Mouse (Mus musculus) frontal cortex, postnatal 25 days (tissue): ENCODE data around the gene Gm45837.

Source experiments
- DNase-seq, 2 experiments: peaks; one replicate each; pipeline ENCODE4 v3.0.0; 2022; ENCODE audit warnings: low spot score in 2 of 2

Gene Gm45837

DNA sequence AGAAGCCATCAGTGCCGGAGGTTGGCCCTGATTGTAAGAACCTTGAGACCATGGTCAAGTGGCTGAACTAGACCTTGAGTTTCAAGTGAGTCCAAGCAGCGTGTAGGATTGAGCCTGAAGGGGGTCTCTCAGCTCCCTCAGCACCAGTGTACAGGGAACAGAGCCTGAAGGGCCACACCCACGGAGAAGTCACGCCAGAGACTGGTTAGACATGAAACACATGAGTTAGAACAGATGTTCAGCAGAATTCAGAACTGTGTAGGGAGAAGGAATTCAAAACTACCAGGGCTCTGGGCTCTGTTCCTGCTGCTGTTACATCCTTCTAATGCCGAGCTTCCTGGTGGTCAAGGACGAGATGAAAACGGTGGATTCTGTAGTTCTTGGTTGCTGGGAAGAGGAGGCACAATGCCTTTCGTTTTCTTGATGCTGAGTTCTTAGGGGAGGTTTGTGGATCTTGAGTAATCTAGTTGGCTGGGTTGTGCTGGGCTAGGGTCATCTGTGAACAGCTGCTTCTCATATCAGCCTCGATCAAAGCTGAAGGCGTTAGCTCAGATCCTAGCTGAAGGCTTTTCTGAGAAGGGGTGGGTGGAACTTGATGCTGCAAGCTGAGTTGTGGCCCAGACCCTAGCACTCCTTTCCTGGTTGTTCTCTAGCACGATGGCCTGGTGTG lies at the start of gene Gm45837:
Gene Gm45837, plus strand, starts transcription at position 620 of the 670 bp plus-strand sequence.
- no peak for DNase-seq

DNA sequence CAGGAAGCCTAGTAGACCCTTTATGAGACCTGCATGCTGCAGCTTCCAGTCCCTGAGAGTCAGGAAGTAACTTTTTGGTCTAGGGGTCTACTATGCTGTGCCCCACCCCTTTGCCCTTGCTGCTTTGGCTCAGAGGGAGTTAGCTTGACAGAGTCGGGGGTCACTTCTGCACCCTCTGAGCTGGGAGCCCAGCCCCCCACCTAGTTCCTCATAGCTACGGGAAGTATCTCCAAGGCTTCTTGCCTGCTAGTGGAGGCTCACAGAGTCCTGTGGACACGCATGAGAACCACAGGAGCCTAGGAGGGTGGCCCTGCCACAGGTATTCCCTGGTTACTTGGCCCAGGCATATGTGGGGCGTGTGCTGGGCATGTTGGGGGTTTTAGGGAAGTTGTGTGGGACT lies 49.7 kb upstream of the Gm45837 start:
- no peak for DNase-seq

DNA sequence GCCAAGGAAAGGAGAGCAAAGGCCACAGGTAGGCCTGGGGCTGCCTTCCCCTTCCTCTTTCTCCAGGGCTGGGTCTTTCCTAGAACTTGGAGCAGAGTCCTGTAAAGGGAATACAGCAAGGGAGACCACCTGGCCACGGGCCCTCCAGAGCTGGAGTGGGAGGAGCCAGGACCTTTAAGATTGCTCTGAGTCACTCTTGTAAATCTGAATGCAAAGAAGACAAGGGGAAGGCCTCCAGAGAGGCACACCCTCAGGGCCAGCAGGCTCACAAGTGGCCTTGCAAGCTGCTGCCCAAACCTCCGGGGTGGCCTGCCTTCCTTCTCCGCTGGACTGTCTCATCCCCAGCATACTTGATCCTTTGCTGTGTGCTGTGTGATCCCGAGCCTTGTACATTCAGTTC lies 48.9 kb upstream of the Gm45837 start:
- no peak for DNase-seq

DNA sequence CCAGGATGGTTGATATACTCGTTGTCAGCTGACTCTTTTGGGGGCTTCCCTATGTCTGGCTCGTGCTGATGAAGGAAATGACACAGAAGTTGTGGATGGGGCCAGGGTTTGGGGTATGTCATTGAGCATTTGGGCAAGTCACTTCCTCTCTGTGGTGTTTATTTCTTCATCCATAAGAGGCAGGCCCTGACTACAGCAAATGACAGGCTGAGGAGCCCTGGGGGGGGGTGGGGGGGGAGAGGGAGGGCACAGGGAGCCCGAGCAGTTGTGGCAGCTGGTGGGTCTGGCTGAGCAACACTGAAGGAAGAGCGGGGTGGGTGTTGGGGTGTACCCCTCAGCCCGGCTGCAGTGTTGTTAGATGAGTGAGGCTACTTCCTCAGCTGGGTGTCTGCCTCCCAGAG lies 47.9 kb upstream of the Gm45837 start:
- no peak for DNase-seq

DNA sequence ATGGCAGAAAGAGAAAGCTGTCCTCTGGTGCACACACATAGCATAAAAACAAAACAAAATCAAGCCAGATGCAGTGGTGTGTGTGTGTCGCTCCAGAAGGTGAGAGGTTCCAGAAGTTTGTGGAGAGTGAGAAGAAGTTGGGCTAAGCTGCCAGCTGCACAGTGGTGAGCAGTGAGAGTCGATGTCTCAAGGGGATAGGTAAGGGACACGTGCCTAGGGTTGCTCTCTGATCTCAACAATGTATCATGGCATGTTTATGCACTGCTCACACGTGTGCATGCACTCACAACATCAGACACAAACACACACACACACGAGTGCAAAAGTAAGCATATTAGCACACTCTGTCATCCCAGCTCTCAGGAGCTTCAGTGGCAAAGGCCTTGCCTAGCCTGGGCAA lies 46.8 kb upstream of the Gm45837 start:
- DNase-seq, result no peak

DNA sequence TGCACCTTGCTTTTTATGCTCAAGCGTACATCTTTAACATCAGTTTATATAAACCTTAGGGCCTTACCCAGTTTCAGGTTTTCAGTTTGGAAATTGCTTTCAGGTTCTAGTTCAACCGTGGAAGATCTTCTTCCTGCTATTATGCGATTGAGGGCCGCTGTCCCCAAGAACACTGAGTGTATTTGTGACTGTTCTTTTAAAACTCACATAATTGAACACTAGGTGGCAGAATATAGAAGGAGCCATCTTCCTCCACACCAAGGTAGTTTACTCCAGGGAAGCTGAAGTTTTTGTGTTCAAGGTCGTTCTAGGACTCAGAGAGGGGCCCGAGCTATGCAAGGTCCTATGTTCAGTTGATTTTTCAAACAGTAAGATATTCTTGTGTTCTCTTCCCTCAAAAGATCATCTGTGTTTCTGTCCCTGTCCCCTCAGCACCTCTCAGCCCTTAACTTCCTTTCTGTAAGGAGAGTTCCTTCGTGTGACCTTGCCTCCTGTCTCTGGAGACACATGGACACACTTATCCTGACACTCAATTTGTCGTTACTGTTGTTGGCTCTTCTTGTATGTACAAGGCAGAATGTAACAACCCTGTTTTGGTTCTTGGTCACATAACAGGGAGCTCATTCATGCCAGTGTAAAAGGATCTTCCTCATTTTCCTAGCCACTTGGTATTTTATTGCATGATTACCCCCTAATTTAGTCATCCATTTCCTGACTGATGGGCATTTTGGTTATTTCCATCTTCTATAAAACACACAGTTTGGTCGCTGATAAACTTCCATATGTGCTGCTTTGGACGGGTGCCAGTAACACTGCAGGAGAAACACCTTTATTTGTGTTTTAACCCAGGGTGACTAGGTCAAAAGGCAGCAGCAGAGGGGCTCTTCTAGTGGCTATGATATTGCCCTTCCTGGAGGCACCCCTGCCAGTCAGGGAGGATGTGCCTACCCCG lies 42.5 kb upstream of the Gm45837 start:
- DNase-seq, result no peak

DNA sequence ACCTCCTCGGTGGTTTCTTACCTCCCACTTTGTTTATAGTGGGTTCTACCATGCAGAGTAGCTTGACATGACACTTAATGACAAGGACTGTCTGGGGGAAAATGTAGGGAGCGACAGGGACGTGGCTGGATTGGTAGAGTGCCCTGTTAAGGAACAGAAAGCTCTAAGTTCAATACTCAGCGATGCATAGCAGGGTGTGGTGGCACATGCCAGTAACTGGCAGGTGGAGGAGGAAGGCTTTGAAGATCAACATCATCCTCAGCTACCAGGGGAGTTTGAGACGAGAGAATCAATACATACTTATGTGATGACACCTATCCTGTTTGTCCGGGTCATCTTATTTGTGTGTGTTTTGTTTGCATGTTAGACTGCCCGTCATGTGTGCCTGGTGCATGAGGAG lies 41.0 kb upstream of the Gm45837 start:
- DNase-seq, result no peak

DNA sequence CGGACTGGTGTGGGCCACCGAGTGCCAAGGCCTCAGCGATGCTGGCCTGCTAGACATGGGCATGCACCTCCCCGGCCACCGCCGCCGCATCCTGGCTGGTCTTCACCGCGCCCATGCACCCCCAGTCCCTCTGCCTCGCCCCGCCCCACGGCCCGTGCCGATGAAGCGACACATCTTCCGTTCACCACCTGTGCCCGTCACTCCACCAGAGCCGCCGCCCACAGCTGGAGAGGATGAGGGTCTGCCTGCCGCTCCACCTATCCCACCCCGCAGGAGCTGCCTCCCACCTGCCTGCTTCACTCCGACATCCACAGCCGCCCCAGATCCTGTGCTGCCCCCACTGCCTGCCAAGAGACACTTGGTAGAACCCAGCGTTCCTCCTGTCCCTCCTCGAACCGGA lies 37.6 kb upstream of the Gm45837 start:
- no peak for DNase-seq

DNA sequence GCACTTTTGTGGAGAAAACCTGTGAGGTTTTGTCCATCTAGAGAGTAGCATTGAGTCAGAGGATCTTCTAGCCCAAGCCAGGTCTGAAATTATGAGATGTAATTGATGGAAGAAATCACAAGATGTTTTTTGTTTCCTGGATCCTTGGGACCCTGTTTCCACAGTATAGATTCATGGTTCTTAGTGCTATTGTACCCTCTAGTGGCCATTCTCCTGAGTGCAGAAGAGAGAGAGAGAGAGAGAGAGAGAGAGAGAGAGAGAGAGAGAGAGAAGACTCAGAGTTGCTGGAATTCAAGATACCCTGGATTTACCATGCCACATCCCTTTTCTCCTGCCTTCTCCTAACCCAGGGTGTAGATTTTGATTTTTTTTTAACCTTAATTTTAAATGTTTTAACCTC lies 36.5 kb upstream of the Gm45837 start:
- no peak for DNase-seq

DNA sequence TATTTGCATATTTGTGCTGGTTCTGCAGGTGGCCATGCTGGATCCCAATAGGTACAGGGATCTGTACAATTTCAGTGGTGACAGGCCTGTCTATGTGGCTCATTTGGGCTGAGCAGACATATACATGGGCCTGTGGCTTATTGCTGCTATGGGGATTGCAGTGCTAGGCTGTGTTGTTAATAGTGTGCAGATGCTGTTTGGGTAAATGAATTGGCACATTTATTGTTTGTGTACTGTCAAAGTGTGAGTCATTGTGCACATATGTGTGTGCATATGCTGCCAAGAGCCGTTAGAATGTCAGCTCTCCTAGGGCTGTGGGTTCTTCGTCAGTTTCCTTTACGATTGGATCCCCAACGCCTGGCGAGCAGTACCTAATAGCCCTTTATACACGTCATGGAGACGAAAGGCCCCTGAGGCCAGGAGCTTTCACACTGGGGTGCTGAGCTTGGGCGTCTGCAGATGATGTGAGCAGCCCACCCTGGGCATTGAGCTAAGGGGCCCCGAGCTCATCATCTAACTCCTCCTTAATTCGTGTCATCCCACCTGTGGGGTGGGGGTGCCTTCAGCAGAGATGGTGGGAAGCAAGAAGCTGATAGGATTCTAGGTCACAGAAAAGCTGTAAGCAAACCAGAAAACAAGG lies 33.9 kb upstream of the Gm45837 start:
- DNase-seq, result no peak

DNA sequence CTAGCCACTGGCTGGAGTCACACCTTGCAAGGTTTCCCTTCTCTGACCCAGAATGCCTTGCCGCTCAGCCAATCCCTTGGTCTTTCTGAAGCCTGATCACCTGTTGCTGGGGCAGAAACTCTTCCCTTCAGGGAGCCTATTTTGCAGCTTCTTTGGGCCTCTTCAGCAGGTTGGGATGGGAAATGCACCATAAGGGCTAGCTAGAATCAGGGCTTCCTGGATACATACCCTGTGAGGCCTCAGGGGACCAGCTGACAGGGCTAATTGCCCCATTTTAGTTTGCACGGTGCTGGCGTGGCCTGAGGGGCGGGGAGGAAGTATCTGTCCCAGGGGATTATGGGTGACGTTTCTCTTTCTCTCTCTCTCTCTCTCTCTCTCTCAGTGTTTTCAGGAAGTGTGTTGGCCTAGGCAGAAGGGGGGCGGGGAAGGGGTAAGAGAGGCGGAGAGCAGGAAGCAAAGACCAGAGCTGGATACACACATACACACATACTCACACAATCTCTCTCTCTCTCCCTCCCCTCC lies 32.9 kb upstream of the Gm45837 start:
- no peak for DNase-seq

DNA sequence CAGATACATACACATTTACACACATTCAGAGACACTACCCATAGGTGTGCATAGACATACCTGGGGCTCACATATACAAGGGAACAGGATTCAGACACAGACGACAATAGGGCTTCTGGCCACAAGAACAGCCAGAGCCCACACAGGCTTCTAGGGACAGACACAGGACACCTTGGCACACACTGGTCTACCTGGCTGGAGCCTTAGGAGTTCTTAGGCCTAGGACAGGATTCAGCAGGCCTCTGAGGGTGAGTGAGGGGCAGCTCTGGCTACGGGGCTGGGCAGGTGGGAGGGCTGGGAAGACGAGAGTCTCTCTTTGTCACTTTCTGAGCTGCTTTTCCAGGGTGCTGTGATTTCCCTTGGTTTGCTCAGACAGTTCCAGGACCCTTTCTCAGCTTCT lies 32.4 kb upstream of the Gm45837 start:
- DNase-seq, result no peak

DNA sequence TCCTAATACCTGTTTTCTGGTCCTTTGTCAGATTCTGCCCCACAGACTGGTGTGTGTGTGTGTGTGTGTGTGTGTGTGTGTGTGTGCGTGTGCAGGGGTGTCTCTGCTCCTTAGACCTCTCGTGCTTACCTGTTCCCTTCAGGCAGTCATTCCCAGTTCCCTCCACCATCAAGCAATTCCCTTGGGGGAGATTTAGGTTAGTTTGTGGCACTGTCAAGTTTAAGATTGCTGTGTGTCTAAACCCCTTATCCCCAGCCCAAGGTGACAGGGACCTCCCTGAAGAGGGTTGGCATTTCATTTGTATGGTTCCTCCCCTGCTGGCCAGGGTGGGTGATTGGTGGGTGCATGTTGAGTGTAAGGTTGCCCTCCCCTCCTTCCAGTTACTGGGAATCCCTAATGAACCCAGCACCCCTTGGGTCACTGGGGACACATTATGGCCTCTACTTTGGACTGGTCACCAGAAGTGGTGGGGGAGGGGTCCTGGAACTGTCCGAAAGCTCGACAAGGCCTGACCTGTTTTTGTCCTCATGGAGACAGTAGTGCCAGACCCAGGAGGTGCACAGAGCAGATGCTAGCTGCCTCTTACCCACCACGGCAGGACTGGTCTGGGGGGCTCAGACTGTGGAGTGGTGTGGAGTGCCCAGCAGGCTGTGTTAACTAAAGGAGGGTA lies 31.8 kb upstream of the Gm45837 start:
- DNase-seq, result no peak

DNA sequence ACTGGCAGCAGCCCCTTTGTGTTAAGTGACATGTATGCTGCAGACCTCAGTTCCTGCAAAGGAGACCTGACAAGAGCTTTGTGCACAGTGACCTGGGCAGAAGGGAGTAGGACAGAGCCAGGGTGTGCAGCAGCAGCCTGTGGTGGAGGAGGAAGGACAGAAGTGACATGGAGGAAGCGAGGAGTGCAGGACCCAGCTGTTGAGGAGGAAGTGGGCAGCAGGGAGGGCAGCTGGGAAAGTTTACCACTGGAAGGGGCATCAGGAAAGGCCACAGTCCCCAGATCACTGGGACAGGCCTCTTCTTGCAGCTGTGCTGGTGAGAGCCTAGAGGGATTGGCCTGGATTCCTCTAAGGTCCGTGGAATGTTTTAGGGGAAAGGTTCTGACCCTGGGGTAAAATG lies 31.0 kb upstream of the Gm45837 start:
- DNase-seq, result no peak

DNA sequence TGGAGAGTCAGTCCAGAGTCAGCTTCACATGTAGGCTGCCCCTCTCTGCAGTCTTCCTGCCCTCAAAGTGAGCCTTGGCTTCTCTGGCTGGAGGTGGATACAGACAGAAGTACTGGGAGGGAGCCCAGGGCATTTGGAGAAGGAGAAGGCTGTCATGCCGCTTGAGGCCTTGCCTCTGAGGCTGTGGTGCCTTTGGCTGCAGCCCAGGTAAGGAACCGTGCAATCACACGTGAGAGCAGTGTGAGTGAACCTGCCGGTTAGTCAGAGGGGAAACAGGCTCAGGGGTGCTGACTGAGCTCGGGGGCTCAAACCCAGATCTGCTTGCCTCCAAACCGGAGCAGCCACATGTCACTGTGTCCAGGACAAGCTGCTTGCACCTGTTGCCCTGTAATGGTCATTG lies 29.2 kb upstream of the Gm45837 start:
- no peak for DNase-seq

DNA sequence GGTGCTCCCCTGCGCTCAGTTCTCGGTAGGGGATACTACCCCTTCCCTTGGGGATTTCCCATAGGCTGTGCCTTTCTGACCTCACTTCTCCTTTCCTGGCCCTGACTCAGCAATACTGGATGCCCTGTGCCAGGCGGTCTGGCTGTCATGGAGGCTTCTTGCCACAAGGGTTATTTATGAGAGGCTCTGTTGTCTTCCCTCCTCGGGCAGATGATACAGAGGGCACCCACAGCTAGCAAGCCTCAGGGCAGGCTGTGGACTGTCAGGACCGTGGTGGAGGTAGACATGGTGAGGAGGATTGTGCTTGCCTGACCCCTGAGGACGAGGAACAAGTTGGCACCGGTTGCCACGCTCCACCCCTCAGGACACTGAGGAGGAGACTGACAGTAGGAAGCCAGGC lies 28.3 kb upstream of the Gm45837 start:
- no peak for DNase-seq

DNA sequence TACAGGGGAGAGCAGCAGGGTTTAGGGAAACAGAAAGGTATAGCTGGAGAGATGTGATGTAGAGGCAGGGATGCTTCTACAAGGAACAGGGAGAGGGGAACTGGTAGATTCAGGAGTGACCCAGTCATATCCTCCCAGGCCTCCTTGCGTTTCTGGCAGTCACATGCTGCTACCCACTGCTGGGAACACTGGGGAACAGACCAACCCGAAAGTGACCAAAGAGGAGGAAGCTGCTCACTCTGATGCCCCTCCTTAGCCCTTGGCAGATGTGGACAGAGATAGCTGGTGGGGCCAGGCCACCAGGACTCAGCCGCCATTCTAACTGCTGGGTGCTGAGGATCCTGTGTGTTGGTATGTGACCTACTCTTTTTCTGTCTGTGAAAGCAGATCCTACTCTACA lies 26.9 kb upstream of the Gm45837 start:
- DNase-seq, result no peak

DNA sequence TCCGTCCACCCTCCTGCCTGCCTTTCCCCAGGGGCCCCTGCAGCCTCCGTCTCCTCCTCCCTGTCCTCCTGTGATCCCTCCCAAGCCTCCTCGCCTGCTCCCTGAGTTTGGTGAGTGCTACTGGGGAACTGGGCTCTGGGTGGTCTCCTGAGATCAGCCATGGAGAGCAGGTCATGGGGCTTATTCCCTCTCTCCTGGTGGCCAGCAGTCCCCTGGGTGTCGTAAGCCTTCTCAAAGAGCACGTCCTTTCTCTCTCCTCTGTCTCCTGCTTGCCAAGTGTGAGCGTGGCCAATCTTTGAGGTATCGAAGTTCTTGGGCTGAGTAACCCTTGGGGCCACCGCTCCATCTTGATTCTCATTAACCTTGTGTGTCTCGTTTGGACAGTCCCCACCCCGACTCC lies 25.8 kb upstream of the Gm45837 start:
- DNase-seq, result no peak

DNA sequence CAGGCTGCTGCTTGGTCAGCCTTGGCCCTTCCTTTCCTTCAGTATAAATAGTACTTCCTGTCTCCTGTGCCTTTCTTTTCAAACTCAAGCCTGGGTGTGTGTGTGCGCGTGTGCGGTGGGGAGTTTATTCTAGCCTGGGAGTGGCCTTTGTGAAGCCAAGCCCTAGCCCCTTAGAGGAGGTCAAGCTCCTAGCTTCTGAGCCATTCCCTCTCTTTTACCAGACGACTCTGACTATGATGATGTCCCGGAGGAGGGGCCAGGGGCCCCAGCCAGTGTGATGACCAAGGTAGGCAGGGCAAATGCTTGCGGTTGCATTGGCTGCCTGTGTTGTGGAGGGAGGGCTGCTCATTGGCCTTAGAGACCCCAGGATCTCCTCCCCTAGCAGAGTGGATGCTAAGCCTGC lies 25.4 kb upstream of the Gm45837 start:
- DNase-seq, result no peak

DNA sequence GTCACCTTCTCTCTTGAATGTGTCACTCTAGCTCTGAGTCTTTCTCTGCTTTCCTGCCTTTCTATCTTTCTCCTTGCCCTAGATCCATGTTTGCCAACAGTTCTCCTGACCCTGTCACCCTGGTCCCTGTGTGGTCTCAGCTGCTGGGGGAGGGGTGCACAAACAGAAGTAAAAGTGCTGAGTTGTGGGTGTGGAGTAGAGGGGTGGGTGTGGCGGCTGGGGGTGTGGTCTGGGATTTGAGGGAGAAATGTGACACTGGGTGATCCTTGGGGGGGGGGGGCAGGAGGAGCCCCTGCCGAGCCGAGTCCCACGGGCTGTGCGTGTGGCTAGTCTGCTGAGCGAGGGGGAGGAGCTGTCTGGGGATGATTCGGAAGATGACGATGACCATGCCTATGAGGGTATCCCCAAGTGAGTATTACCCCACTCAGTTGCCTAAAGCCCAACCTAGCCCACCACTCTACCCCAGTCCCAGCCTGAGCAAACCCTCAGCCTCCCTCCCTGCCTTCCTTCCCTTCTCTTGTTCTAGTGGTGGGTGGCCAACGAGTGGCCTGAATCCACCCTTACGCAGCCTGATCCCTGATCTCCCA lies 24.7 kb upstream of the Gm45837 start:
- DNase-seq, result no peak

DNA sequence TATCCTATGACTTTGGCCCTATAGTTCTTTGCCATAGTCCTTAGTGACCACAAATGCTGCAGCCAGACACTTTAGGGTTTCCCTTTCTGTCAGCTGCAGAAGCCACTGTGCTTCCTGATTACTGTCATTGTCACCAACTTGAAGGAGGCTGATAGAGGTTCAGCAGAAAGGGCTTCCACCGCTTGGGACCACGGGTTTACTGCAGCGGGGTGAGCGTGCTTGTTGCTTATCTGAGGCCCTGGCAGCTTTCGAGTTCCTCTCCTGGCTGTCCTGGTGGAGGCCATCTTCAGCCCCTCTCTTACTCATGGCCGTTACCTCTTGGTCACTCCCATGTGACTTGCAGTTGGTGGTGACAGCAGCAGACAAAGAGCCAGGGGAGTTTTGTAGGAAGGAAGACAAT lies 21.4 kb upstream of the Gm45837 start:
- no peak for DNase-seq
